Mouse (Mus musculus): Measurements from ENCODE around the gene Leng8. TPM values are rescaled to one million over a fixed set of nuclear protein-coding genes. Genes with fewer than 3 reads are reported as not detected.

Leng8 gene
- total RNA-seq, 2 experiments from 2014 or later = 144 to 153 TPM

DNA sequence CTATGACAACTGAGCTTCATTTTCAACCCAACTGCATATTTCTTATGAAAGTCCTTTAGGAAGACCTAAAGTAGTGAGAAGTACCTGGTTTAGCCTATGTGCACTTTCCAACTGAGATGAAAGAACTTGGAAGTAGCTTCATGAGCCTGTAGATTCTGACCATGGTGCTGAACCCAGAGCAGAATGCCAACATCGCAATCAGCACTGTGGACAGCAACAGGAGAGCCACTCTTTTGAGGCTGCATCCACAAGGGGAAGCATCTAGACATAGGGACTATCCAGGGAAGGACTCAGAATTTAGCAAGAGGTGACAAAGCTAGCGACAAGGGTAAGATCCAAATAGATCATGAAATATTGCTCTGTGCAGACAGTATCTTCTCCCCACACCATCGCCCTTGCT is 41.6 kb downstream of the Leng8 start:
- ATAC-seq (replicated peaks; ENCODE audit: low FRiP score, poor library complexity, severe bottlenecking) = no peak

Other genes starting within 250 kb of the Leng8 start
- gene Gm14548, start 238.9 kb upstream of the Leng8 start, total RNA-seq (2015; ENCODE audit: low replicate concordance) = 7.5 and 8.8 TPM in 2 replicates
- gene Gm14548, start 238.9 kb upstream of the Leng8 start, total RNA-seq (2017; ENCODE audit: low replicate concordance) = 7.4 and 8.4 TPM in 2 replicates
- 13.6 and 20.8 TPM in 2 replicates for gene Lilra6, start 221.5 kb upstream of the Leng8 start, total RNA-seq (2015; ENCODE audit: low replicate concordance)
- 3.1 and 3.9 TPM in 2 replicates for gene Lilra6, start 221.5 kb upstream of the Leng8 start, total RNA-seq (2017; ENCODE audit: low replicate concordance)
- gene Lair1, start 73.8 kb upstream of the Leng8 start, total RNA-seq (2015; ENCODE audit: low replicate concordance) = 16.5 and 25.6 TPM in 2 replicates
- 9.6 and 13.4 TPM in 2 replicates for gene Lair1, start 73.8 kb upstream of the Leng8 start, total RNA-seq (2017; ENCODE audit: low replicate concordance)
- not detected in 2 replicates for gene Ttyh1, start 17.6 kb upstream of the Leng8 start, total RNA-seq (2015; ENCODE audit: low replicate concordance)
- gene Ttyh1, start 17.6 kb upstream of the Leng8 start, total RNA-seq (2017; ENCODE audit: low replicate concordance) = 0.28 and 3.0 TPM in 2 replicates
- gene Leng9, start 13.3 kb downstream of the Leng8 start, total RNA-seq (2015; ENCODE audit: low replicate concordance) = not detected in 2 replicates
- 0.77 and 1.7 TPM in 2 replicates for gene Leng9, start 13.3 kb downstream of the Leng8 start, total RNA-seq (2017; ENCODE audit: low replicate concordance)
- not detected in 2 replicates for gene Cdc42ep5, start 27.8 kb downstream of the Leng8 start, total RNA-seq (2015; ENCODE audit: low replicate concordance)
- not detected in 2 replicates for gene Cdc42ep5, start 27.8 kb downstream of the Leng8 start, total RNA-seq (2017; ENCODE audit: low replicate concordance)
- gene Lilra5, start 100.7 kb downstream of the Leng8 start, total RNA-seq (2015; ENCODE audit: low replicate concordance) = 1.5 and 1.7 TPM in 2 replicates
- 1.1 TPM in 1 of 2 replicates, not detected in the other for gene Lilra5, start 100.7 kb downstream of the Leng8 start, total RNA-seq (2017; ENCODE audit: low replicate concordance)
- gene Ncr1, start 200.7 kb downstream of the Leng8 start, total RNA-seq (2015; ENCODE audit: low replicate concordance) = 3.8 and 4.0 TPM in 2 replicates
- gene Ncr1, start 200.7 kb downstream of the Leng8 start, total RNA-seq (2017; ENCODE audit: low replicate concordance) = 0.85 and 1.3 TPM in 2 replicates